Mouse (Mus musculus) left cerebral cortex, adult 8-10 months (tissue): ENCODE data around the gene Rbfox3. TPM values are rescaled to one million over a fixed set of nuclear protein-coding genes. Genes with fewer than 3 reads are reported as not detected.
A peak's percentile ranks its signal among the peaks of the same experiment; 100 is the strongest.

ENCODE experiments used
- DNase-seq, 2 experiments: peaks; one replicate each; pipeline ENCODE4 v3.0.0; 2022; ENCODE audit warnings: low spot score in 2 of 2
- total RNA-seq, 4 experiments: library from RNA; stranded (reverse); gene quantifications; 2 replicates each; pipeline ENCODE4 v1.2.4; 2022

The Rbfox3 gene
- total RNA-seq, 4 experiments from 2014 or later, result 295 to 336 (median 323) TPM

- DNase-seq, result no peak
Observed at GRCm38 (mm10) chr11:118609236-118610000, 302.0 kb downstream of the Rbfox3 start.

GRCm38 (mm10) chr11:118607927-118608326 lies 303.5 kb downstream of the Rbfox3 start:
- no peak for DNase-seq

DNA sequence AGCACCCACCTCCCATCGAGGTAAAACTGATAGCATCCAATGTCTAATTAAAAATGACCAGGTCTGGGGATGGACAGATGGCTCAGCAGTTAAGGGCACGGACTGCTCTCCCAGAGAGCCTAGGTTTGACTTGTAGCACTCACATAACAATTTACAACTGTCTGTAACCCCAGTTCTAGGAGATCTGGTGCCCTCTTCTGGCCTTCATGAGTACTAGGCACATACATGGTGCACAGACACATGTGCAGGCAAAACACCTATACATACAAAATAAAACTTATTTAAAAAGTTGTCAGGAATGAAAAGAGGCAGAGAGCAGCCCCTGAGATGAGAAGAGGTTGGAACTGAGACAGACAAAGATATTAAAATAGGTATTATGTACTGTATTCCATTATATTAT lies 305.8 kb downstream of the Rbfox3 start:
- no peak for DNase-seq

- DNase-seq, result no peak
Observed at GRCm38 (mm10) chr11:118604206-118604605, 307.2 kb downstream of the Rbfox3 start.

- DNase-seq, result no peak
Observed at GRCm38 (mm10) chr11:118603126-118603525, 308.3 kb downstream of the Rbfox3 start.

- DNase-seq, result no peak
Observed at GRCm38 (mm10) chr11:118601484-118601883, 309.9 kb downstream of the Rbfox3 start.

DNA sequence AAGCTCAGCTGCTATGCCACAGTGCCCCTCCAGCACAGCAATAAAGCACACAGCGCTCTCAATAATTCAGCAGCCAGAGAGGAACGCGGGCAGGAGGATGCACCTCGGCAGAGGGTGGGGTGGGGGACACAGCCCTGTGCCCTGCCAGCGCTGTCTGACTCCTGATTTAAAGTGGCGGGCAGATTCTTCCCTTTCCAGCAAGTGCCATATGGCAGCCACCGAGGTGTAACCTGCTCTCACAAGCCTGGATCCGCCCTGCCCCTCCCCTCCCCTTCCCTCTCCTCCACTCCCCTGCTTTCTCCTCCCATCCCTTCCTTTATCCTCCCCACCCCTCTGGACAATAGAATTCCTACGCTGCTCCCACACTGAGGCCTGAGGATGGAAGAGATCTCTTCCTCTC lies 311.2 kb downstream of the Rbfox3 start:
- no peak for DNase-seq

DNA sequence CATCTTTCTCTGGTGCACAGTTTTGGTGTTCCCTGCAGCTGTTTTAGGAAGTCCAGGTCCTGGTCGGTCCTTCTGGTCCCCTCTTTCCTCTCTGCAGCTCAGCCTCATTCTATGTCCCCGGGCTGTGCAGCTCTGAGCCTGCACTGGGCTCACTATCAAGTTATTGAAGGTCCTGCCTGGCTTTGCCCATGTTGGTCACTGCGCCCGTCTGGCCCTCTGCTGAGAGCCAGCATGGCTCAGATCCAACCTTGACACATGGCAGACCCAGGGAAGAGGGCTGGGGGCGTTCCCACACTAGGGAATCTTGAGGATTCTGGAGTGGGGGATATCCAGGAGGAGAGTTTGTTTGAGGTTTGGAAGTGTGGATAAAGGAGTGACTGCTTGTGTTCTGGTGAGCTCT lies 312.7 kb downstream of the Rbfox3 start:
- no peak for DNase-seq

- DNase-seq, result no peak
Observed at GRCm38 (mm10) chr11:118584826-118585225, 326.6 kb downstream of the Rbfox3 start.

- no peak for DNase-seq
Observed at GRCm38 (mm10) chr11:118583989-118584388, 327.4 kb downstream of the Rbfox3 start.

- DNase-seq, result no peak
Observed at GRCm38 (mm10) chr11:118583573-118583972, 327.8 kb downstream of the Rbfox3 start.

GRCm38 (mm10) chr11:118581019-118581418 lies 330.4 kb downstream of the Rbfox3 start:
- DNase-seq, result no peak

DNA sequence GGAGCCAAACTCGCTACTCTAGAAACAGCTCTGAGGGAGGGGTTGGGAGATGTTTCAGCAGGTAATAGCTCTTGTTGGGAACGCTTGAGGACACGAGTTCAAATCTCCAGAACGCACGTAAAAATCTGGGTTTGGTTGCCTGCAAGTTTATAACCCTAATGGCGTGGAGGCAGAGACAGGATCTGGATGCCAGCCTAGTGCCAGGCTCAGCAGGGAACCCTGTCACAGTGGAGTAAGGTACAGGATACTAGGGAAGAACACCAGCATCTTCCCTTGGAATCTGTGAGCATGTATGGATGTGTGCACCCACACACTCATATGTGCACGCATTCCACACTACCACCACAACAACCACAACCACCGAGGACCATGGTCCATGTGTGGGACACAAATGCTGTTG lies 331.8 kb downstream of the Rbfox3 start:
- DNase-seq, result no peak

DNA sequence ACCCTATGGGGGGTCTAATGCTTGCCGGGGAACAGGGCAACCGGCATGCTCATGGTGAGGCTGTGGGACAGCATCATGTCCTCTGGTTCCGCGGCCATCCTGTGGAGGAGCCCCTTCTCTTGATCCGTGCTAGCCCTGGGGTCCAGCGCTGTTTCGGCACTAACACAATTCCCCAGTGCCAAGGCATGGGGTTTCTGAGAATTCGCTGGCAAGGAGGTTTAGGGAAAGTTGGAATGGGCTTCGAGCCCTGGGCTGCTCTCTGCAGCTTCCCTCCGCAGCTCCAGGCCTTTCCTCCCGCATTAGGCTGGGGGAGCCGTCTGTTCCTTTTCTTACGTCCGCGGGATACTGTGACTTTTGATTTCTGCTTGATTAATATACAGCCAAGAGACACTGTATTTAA lies 334.1 kb downstream of the Rbfox3 start:
- no peak for DNase-seq

- DNase-seq, result no peak
Observed at GRCm38 (mm10) chr11:118576611-118577010, 334.8 kb downstream of the Rbfox3 start.

- DNase-seq, result no peak
Observed at GRCm38 (mm10) chr11:118574418-118574817, 337.0 kb downstream of the Rbfox3 start.

DNA sequence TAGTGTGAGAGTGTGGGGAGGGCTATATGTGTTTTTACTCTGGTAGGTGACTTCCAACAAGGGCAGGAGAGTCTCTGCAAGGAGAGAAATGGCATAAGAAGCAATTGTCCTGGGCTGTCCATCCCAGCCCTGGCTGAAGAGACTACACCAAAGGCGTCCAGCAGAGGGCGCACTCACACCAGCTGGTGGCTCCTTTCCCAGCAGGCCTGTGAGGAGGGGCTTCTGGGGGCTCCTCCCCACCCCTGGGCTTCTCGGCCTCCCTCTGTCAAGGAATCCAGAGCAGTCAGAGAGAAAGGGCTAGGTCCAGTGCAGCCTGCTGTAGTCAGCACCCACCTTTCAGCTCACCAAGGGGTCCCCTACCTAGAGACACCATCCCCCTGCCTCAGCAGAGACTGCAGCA lies 337.8 kb downstream of the Rbfox3 start:
- peak in 1 of 2 experiments; percentile 60 for DNase-seq

GRCm38 (mm10) chr11:118573000-118573399 lies 338.4 kb downstream of the Rbfox3 start:
- no peak for DNase-seq

DNA sequence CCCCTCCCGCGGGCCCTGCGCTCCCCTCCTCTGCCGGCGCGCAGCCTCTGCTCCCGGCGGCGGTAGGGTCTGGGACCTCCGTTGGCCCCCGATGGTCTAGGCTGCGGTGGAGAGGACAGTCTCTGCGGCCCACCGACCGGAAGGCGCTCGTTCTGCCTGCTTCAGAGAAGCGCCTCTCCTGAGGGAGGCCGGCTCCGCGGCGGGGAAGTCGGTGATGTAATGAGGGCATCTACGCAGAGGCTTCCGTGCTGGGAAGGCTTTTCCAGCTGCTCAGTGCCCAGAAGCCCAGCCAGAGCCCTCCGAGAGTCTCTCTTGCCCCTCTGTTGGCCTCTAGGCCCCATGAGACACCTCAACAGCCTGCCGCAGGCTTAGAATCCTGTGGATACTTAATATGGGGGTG lies 341.2 kb downstream of the Rbfox3 start:
- DNase-seq, result no peak

GRCm38 (mm10) chr11:118569571-118570062 lies 341.8 kb downstream of the Rbfox3 start:
- DNase-seq, result peak; percentile 37 to 41

DNA sequence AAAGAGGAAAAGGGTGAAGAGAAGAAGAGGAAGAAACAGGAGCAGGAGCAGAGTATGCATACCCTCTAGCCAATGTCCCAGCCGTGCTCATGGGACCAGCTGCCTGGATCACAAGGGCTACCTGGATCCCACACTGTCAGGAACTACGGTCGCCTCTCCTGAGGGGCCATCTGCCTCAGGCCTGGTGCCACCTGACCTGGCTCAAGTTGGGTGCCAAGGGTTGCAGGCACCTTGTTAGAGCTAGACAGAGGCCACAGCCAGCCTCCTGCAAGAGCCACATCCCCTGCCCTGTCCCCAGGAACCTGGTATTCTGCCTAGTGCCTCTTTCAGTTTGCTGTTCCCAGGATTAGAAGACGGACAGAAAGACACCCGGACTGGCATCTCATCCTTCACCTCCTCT lies 347.5 kb downstream of the Rbfox3 start:
- no peak for DNase-seq

DNA sequence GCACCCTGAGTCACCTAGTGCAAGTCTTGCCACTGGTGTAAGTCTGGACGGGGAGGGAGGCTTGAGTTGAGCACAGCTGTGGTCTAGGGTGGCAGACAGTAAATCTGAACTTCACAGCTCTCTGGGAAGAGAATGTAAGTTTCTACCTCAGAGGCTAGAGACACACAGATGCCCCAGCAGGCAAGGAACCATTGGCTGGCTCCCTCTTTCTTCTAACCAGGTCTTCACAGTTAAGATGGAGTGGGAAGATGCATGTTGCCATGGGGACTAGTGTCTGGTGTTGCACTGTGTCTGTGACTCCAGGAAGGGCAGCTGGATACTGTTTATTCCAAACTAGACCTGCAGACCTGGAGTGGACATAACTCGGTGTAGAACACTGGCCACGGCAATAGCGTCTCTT lies 348.6 kb downstream of the Rbfox3 start:
- DNase-seq, result no peak

DNA sequence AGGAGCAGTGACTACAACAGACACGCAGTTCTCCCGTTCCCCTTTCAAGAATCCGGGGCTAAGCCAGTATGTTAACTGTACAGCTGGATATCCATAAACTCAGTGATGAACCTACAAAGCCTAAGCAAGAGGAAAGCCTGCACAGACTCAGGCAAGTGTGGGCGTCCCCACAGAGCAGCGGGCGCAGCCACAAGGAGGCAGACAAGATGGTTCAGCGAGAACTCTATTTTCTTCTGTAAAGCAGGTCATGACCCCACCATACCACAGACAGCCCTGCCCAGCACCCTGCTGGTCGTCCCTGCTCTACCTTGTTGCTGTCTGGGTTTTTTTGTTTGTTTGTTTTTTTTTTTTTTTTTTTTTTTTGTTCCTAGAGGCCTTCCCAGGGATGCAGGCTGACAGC lies 353.2 kb downstream of the Rbfox3 start:
- no peak for DNase-seq
